Mouse (Mus musculus) induced T-regulatory cell, adult 2 months (primary cell): ENCODE measurements around the gene Gm1673.
"Not testable (repeated sequence)": the region's sequence is repeated elsewhere in the genome, so short reads cannot be mapped to it uniquely, and the experiment has no call there.

Experiments
- DNase-seq: peaks from one replicate; pipeline ENCODE4 v3.0.0-alpha.2; 2012; ENCODE audit warnings: low read depth

Gm1673 gene

DNA sequence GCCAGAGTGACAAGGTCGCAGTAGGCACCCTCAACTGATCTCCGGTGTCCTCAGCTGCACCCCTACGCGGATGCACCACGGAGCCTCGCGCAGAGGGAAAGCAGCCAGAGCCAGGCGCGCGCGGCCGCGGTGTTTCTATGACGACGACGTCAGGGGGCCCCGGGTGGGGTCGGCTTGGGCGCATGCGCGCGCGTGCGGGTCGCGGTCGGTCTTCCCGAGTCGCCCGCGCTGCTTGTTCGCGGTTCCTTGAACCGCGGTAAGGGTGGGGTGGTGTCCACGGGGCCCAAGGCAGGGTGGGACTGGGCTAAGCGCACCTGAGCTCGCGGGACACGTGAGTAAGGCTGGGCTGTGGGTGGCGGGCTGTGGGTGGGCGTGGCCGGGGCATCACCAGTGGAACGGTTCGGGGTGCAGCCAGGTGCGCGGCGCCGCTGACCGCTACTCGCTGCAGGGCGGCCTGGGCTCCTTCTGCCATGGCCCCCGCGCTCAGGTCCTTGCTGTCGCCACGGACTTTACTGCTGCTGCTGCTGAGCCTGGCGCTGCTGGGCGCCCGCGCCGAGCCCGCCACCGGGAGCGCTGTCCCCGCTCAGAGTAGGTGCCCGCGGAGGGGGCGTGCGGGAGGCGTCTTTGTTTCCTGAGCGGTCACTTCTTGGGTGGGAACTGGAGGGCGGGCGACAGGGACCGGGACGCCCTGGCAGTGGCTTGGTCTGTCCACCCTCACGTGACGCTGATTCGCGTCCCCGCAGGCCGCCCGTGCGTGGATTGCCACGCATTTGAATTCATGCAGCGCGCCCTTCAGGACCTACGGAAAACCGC lies at the start of gene Gm1673:
Gm1673 (plus strand) TSS at position 125 of the 813 bp plus-strand sequence.
- DNase-seq = peak; percentile 43

DNA sequence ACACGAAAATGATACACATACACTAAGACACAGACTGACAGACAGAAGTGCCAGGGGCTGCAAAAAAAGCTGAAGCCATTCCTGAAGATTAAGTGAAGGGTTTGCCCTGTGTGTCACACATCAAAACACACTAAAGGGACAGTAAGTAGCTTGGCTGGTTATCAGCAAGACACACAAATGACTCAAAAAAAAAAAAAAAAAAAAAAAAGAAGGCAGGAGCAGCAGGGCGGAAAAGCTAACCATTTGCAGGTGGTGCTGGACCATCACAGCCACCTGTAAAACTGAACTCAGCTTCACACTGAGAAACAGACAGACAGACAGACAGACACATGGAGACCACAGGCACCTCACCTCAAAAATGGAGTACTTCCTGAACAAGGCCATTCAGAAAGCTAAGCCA lies 49.2 kb upstream of the Gm1673 start:
- peak; percentile 21 for DNase-seq

GRCm38 (mm10) chr5:33934877-33935276 lies 48.4 kb upstream of the Gm1673 start:
- DNase-seq = peak; percentile 21

- no peak for DNase-seq
These were observed 47.5 kb upstream of the Gm1673 start for GRCm38 (mm10) chr5:33935700-33936111.

DNA sequence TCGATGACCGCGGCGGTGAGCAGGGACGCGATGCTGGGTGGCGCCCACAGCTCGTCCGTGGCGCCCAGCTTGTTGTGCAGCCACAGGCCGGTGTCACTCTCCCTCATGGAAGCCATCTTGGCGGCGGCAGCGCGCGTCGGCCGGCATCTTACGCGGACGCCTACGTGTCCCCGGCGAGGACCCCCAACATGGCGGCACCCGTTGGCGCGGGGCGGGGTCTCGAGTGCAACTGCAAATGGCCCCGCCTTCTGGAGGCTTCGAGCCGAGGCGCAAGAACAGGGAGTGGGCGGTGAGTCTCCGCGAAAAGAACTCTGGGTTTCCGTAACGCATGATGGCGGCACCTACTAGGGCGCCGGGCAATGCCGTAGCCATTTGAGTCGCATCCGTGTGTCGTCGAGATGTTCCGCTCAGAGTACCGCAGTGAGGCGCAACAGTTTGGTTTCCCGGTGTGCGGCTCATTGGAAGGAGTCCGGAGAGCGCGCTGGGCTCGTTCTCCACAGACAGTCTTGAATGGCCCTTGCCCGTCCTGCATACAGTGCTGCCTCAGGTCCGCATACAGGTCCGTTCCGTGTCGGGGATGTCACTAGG lies 47.0 kb upstream of the Gm1673 start, which contains the start of gene Nelfa:
Nelfa (minus strand) TSS at position 294 of the 588 bp plus-strand sequence.
- peak; percentile 98 for DNase-seq

GRCm38 (mm10) chr5:33937230-33937629 lies 46.0 kb upstream of the Gm1673 start:
- DNase-seq = peak; percentile 18

DNA sequence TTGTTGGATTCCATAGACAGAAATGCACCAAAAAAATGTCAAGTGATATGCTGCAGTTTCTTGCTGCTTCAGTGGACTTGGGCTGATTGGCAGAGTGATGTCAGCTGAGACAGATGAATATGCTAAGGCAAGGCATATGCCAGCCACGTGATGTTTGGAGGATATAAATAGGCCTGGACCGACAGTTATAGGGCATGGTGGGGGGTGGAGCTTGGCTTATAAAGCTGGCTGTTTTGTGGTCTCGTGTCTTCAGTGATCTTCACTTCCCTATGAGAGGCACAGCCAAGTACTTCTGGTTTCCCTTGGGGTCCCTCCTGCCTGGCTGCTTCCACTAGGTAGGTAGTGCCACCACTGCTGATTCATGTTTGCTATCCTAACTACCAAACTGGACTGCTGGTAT lies 44.8 kb upstream of the Gm1673 start:
- no peak for DNase-seq

DNA sequence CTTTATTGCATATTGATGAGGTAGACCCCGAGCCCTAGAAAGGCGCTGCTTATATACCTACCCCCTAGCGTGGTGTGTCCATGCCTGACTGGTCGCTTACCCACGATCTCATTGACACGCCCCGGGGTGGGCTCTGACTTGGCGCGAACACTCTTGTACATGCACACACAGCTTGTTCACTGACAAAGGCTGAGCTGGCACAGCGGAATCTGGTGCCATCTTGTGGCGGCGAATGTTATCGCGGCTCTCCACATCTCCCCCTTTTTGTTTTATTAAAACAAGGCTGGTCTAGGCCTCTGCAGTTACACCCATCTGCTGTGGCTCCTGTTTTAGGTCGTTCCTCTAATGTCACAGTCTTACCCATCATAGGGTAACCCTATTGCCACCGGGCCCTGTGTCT lies 36.2 kb upstream of the Gm1673 start:
- DNase-seq = not testable (repeated sequence)

DNA sequence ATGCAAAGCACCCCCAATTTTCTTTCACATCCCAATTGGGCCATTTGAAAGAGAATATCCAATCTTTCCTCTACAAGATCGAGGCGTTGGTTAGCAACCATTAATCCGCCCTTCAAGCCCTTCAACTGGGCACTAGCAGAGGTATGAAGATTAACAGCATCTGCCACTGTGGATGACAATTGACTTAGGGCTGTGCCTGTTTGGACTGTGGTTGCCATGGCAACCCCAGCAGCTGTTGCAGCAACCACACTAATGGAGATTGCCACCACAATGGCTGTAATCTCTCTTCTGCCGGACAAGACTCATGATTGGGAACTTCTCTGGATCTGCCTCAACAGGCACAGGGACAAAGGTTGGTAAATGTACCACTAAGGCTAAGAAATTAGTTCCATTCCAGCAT lies 34.9 kb upstream of the Gm1673 start:
- no peak for DNase-seq

GRCm38 (mm10) chr5:33953471-33954185 lies 29.6 kb upstream of the Gm1673 start:
- DNase-seq = no peak

- peak; percentile 74 for DNase-seq
These were observed 28.9 kb upstream of the Gm1673 start for GRCm38 (mm10) chr5:33954354-33954753.

GRCm38 (mm10) chr5:33955868-33956267 lies 27.4 kb upstream of the Gm1673 start:
- DNase-seq = no peak

DNA sequence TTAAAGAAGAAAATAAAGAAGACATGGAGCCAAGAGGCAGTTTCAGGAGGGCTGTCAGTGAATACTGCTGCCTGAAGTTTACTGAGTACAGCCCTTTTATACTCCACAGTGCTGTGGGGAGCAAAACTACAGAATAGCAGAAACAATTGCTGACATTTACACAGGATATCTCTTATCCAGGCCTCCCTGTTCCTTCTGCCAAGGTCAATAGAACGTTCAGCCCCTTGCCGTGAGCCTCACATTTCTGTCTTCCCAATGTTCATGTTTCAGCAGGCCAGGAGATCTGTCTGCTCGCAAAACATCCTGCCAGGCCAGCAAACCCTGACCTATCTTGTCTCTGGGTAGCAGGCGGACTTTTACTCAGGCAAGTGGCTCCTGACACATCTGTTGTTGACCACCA lies 23.9 kb upstream of the Gm1673 start:
- no peak for DNase-seq

- DNase-seq = no peak
These were observed 8.5 kb upstream of the Gm1673 start for GRCm38 (mm10) chr5:33974736-33975135.

DNA sequence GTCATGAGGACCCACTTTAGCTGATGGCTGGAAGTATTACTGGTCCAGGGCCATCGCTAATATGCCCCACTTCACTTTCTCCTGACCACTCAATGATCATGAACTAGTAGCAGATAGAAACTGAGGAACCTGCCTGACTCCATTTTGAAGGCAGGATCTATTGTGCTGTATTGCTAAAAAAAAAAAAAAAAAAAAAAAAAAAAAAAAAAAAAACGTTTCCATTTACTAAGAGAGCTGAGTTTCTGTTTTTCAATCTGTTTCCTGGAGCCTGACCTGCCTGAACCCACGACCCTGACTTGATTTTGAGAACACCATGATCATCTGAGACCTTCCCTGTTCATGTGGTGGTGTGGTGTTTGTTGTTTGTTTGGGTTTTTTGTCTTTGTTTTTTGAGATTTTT lies 7.0 kb upstream of the Gm1673 start:
- no peak for DNase-seq

DNA sequence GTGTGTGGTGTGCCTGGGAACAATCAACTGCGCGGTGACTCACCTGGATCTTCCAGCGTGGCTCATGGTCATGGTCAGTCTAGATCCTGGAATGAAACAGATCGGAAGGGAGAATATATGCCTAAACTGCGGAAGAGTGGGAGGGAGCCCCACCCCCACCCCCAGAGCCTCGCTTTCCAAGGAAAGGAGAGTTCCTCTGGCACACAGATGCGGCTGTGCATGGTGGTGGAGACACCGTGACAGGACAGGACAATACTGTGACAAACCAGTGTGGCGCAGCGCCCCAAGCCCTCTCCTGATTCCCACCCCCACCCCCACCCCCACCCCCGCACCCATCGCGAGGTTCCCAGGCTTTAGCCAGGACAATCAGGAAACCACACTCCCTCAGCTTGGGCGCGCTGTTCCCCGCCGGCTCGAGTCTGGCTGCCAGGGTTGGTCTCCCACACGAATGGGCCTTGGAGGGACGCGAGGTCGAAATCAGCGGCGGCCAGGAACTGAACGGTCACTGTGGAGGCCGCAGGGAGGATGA lies 438 bp upstream of the Gm1673 start:
- DNase-seq = no peak

DNA sequence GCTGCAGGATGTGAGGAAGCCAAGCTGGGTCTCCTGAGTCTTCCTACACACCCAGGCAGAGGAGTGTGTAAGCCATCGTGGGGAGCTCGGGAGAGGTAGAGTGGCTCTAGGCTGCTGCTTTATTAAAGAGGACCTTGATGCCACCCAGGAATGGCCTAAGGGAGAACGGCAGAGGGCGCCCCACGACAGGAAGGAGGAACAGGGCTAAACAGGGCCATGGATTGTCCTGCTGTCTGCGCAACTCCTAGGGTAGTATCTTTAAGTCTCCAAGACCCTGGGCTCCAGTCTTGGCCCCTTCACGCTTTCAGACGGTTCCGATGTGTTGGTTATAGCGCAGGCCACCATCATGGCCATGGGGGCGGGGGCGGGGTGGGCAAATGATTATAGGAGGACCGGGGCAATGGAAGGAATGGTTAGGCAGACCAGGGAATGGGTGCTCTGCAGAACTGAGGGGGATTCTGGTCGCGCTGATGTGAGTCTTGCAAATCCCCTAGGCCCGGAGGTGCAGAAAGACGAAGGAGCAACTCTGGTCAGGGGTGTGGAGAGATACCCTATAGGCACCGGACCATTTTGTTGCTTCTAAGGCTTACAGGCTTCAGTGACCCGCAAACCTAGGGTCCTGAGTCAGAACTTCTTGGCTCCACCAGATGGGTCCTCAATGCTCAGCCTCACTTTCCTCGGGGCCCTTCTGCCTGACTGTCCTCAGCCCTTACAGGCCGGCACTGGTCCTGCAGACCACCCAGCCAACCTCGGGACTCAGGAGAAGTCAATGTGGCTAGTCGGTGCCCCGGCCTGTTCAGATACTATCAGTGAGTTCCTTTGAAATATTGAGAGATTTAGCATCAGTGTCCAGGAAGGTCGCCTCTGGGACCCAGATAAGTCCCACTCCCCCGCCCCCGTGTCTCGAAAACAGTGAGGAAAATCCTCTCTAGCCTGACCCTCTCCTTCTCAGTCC lies 11.7 kb downstream of the Gm1673 start:
- DNase-seq = peak; percentile 9

- peak; percentile 8 for DNase-seq
These were observed 12.8 kb downstream of the Gm1673 start, which contains the start of gene Nat8l for GRCm38 (mm10) chr5:33995843-33996693. Gene Nat8l (plus strand): TSS chr5:33995984.

- DNase-seq = no peak
These were observed 13.4 kb downstream of the Gm1673 start for GRCm38 (mm10) chr5:33996694-33997045.

DNA sequence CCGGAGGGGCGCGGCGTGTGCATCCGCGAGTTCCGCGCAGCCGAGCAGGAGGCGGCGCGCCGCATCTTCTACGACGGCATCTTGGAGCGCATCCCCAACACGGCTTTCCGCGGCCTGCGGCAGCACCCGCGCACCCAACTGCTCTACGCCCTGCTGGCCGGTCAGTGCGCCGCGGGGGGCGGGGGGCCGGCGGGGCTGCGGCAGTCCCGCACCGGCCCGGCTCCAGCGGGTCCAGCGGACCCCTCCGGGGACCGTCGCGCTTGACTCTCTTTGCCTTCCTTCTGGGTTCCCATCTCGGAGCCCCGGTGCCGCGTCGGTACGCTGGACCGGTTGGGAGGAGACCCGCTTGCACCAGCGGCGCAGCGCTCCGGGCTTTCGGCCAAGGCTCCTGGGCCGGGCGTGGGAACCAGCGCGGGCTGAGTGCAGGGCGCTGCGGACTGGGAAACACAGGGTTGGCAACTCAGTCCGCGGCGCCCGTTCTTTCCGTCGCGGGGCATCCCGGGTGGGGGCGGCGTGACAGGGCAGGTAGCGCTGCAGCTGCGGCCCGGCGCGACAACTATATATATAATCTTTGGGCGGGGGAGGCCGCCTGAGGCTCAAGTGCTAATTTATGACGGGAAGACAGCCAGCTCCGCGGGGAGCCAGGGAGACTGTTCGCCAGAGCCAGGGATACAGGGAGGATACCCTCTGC lies 14.0 kb downstream of the Gm1673 start:
- no peak for DNase-seq
